Mouse (Mus musculus): ENCODE measurements around the gene Nxf1.

GRCm38 (mm10) chr19:8798264-8798946 lies 41.5 kb downstream of the Nxf1 start, which contains the start of gene Polr2g:
- TF ChIP-seq E2F4 (IDR thresholded peaks at IDR 0.05; ENCODE audit: insufficient replicate concordance, low read depth, low read length) (no peak; the same call in 1 of the 2 replicates), ZKSCAN1 (IDR thresholded peaks at IDR 0.05; ENCODE audit: borderline replicate concordance, low read depth, low read length) (no peak), KAT2A (IDR thresholded peaks at IDR 0.05; ENCODE audit: insufficient replicate concordance, low read length) (peak; percentile 66; the same call in 1 of the 2 replicates), CTCF (conservative IDR thresholded peaks at IDR 0.05 in 1 of 2, IDR thresholded peaks at IDR 0.05 in 1 of 2; ENCODE audit: low read depth in 2 of 2, low read length in 2 of 2) (no peak), POLR2A (IDR thresholded peaks at IDR 0.05; ENCODE audit: low read depth, low read length) (peak; percentile 95), CHD2 (IDR thresholded peaks at IDR 0.05; ENCODE audit: low read length) (peak; percentile 65; the same call in 1 of the 2 replicates), ZMIZ1 (IDR thresholded peaks at IDR 0.05; ENCODE audit: low read depth, low read length) (peak; percentile 72; the same call in 1 of the 2 replicates), UBTF (IDR thresholded peaks at IDR 0.05; ENCODE audit: low read depth, low read length) (no peak), EP300 (IDR thresholded peaks at IDR 0.05; ENCODE audit: low read length) (peak; percentile 21; the same call in 1 of the 2 replicates), ELF1 (IDR thresholded peaks at IDR 0.05; ENCODE audit: low read depth, low read length) (peak; percentile 88)

All from CH12.LX (cell line).